Mouse (Mus musculus) embryonic facial prominence, embryonic 13.5 days (tissue): ENCODE measurements around the gene Jazf1. TPM values are rescaled to one million over a fixed set of nuclear protein-coding genes. Genes with fewer than 3 reads are reported as not detected.

Source experiments
- ATAC-seq: fragments of 200-750 bp; cut with Nextera tagmentation; 2 replicates; pipeline ENCODE4 v1.8.0; 2017; ENCODE audit warnings: low read depth; ENCODE audit not compliant: insufficient number of reproducible peaks, insufficient read depth, low FRiP score, low TSS enrichment
- H3K27ac ChIP-seq: fragments of 300-500 bp; sonication (generic); 2 replicates; pipeline ENCODE4 v1.5.1; 2015; ENCODE audit warnings: moderate library complexity, mild to moderate bottlenecking, inconsistent platforms
- H3K27me3 ChIP-seq: fragments of 300-500 bp; sonication (generic); 2 replicates; pipeline ENCODE4 v1.6.1; 2015; ENCODE audit warnings: mild to moderate bottlenecking, inconsistent platforms
- H3K36me3 ChIP-seq: fragments of 300-500 bp; sonication (generic); 2 replicates; pipeline ENCODE4 v1.6.1; 2015; ENCODE audit warnings: mild to moderate bottlenecking, inconsistent platforms
- H3K4me1 ChIP-seq: fragments of 300-500 bp; sonication (generic); 2 replicates; pipeline ENCODE4 v1.6.1; 2015; ENCODE audit warnings: inconsistent platforms
- H3K4me2 ChIP-seq: fragments of 300-500 bp; sonication (generic); 2 replicates; pipeline ENCODE4 v1.6.1; 2015; ENCODE audit warnings: moderate library complexity, mild to moderate bottlenecking, inconsistent platforms
- H3K4me3 ChIP-seq: fragments of 300-500 bp; sonication (generic); 2 replicates; pipeline ENCODE4 v1.5.1; 2015; ENCODE audit warnings: mild to moderate bottlenecking, inconsistent platforms
- H3K9ac ChIP-seq: fragments of 300-500 bp; sonication (generic); 2 replicates; pipeline ENCODE4 v1.6.1; 2015; ENCODE audit warnings: mild to moderate bottlenecking, inconsistent platforms
- H3K9me3 ChIP-seq: fragments of 300-500 bp; sonication (generic); 2 replicates; pipeline ENCODE4 v1.6.1; 2016; ENCODE audit warnings: inconsistent platforms
- WGBS: fragments of 180-500 bp; shearing (Covaris S2); methylation state at CpG from one replicate; pipeline ENCODE4 v1.1.7; 2015; ENCODE audit warnings: mixed read lengths; 5-methylcytosine and 5-hydroxymethylcytosine counted together
- polyA plus RNA-seq: library from polyadenylated mRNA; unstranded; fragments of >200 nt; fragmentation: Nextera tagmentation; extraction: Ambion mirVana; gene quantifications from 2 replicates; pipeline ENCODE4 v1.2.1, GENCODE M21; 2015

Gene Jazf1
- polyA plus RNA-seq, 1 experiment from 2014 or later: 11.3 TPM

DNA sequence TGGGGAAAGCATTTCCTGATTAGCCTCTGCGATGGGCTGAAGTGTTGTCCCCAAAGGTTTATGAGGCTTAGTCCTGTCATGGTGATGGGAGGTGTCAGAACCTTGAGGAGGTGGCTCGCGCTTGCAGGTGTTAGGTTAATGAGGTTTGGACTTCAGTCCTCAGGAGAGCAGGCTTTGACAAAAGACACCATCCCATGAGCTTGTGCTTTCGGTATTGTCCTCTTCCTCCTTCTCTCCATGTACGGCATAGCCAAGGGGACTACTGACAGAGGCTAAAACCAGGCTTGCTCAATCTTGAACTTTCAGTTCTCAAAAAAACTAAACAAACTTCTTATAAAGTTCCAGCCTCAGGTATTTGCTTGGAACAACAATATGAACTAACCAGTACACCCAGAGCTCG, 147.2 kb downstream of the Jazf1 start:
- Histone ChIP-seq H3K36me3 (no peaks in the 10 kb centered on the region), H3K9ac (no peak overlapping the region), H3K4me3 (no peak overlapping the region), H3K27me3 (peaks cover 3% of the 10 kb centered on the region; the same call in 1 of the 2 replicates), H3K27ac (no peak overlapping the region), H3K4me1 (peaks cover 32% of the 10 kb centered on the region), H3K9me3 (no peaks in the 10 kb centered on the region), H3K4me2 (no peak overlapping the region)
- ATAC-seq: no peak
- WGBS: 90% methylated on average over 6 of the region's 6 CpGs

DNA sequence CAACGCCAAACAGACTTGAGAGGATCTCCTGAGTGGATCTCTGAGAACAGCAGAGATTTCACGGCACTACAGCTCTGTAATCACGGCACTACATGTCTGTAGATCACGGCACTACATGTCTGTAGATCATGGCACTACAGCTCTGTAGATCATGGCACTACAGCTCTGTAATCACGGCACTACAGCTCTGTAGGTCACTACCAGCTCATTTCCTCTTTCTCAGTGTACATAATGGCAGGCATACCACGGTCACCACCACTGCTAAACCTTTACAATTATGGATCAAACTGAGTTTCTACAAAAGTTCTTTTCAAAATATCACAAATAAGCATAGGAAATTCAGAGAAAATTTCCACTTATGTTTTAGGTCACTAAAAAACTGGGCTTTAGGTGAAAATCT, 147.7 kb downstream of the Jazf1 start:
- no peak for ATAC-seq
- no peak overlapping the region for H3K4me2 ChIP-seq
- no peak overlapping the region for H3K9ac ChIP-seq
- 80% methylated on average over 6 of the region's 6 CpGs for WGBS
- peaks cover 28% of the 10 kb centered on the region for H3K4me1 ChIP-seq
- no peak overlapping the region for H3K27ac ChIP-seq
- peaks cover 3% of the 10 kb centered on the region; the same call in 1 of the 2 replicates for H3K27me3 ChIP-seq
- no peak overlapping the region for H3K4me3 ChIP-seq
- no peaks in the 10 kb centered on the region for H3K36me3 ChIP-seq
- H3K9me3 ChIP-seq: no peaks in the 10 kb centered on the region

DNA sequence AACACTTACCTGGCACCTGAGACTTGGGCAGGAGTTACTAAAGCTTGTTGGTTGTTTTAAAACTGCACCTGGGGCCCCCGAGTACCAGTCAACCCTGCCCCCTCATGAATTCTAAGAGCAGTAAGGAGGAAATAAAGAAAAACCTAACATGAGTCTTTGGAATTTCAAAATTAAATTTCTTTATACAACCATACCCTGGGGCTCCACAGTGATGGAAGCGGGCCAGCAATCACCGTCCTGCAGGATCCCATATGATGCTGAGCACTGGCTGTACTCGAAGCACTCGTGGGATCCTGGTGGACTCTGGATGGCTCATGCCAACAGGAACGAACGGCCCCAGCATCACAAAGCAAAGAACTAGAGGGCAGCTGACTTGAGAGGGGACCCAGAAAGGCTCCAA, 149.0 kb downstream of the Jazf1 start:
- Histone ChIP-seq H3K4me3 (no peak overlapping the region), H3K27ac (no peak overlapping the region), H3K36me3 (no peaks in the 10 kb centered on the region), H3K4me2 (peak overlapping the region; percentile 12; the same call in 1 of the 2 replicates), H3K9me3 (no peaks in the 10 kb centered on the region), H3K27me3 (peaks cover 3% of the 10 kb centered on the region; the same call in 1 of the 2 replicates), H3K4me1 (peaks cover 18% of the 10 kb centered on the region), H3K9ac (no peak overlapping the region)
- ATAC-seq: no peak
- 38% methylated on average over 7 of the region's 7 CpGs for WGBS

GRCm38 (mm10) chr6:52918980-52919379, 149.5 kb downstream of the Jazf1 start:
- Histone ChIP-seq H3K27me3 (peaks cover 3% of the 10 kb centered on the region; the same call in 1 of the 2 replicates), H3K27ac (no peak overlapping the region), H3K9me3 (no peaks in the 10 kb centered on the region), H3K4me3 (no peak overlapping the region), H3K4me2 (peak overlapping the region; percentile 12; the same call in 1 of the 2 replicates), H3K36me3 (no peaks in the 10 kb centered on the region), H3K4me1 (peaks cover 18% of the 10 kb centered on the region), H3K9ac (no peak overlapping the region)
- 2% methylated on average over 2 of the region's 2 CpGs for WGBS
- ATAC-seq: no peak

- 97% methylated on average over 4 of the region's 4 CpGs for WGBS
- Histone ChIP-seq H3K9ac (no peak overlapping the region), H3K36me3 (no peaks in the 10 kb centered on the region), H3K4me1 (peaks cover 25% of the 10 kb centered on the region), H3K4me2 (no peak overlapping the region), H3K27ac (no peak overlapping the region), H3K9me3 (no peaks in the 10 kb centered on the region), H3K4me3 (no peak overlapping the region), H3K27me3 (peaks cover 3% of the 10 kb centered on the region; the same call in 1 of the 2 replicates)
- ATAC-seq: no peak
Measured at GRCm38 (mm10) chr6:52917471-52917870, 151.0 kb downstream of the Jazf1 start.

- Histone ChIP-seq H3K9me3 (no peaks in the 10 kb centered on the region), H3K27ac (no peak overlapping the region), H3K4me3 (no peak overlapping the region), H3K4me2 (no peak overlapping the region), H3K4me1 (peaks cover 29% of the 10 kb centered on the region), H3K27me3 (peaks cover 3% of the 10 kb centered on the region; the same call in 1 of the 2 replicates), H3K9ac (no peak overlapping the region), H3K36me3 (no peaks in the 10 kb centered on the region)
- 77% methylated on average over 3 of the region's 3 CpGs for WGBS
- ATAC-seq: no peak
Measured at GRCm38 (mm10) chr6:52916836-52917376, 151.5 kb downstream of the Jazf1 start.

- H3K9ac ChIP-seq: no peak overlapping the region
Measured at GRCm38 (mm10) chr6:52914921-52915320, 153.5 kb downstream of the Jazf1 start.

GRCm38 (mm10) chr6:52912143-52912918, 156.1 kb downstream of the Jazf1 start:
- no peak for ATAC-seq
- no peak overlapping the region for H3K27ac ChIP-seq
- WGBS: 76% methylated on average over 5 of the region's 5 CpGs

More at GRCm38 (mm10) chr6:52914921-52915320, 153.5 kb downstream of the Jazf1 start:
- no peaks in the 10 kb centered on the region for H3K36me3 ChIP-seq
- ATAC-seq: no peak
- H3K4me2 ChIP-seq: no peak overlapping the region
- no peak overlapping the region for H3K4me3 ChIP-seq
- peaks cover 3% of the 10 kb centered on the region; the same call in 1 of the 2 replicates for H3K27me3 ChIP-seq
- H3K4me1 ChIP-seq: peaks cover 31% of the 10 kb centered on the region
- 80% methylated on average over 2 of the region's 2 CpGs for WGBS
- H3K27ac ChIP-seq: no peak overlapping the region
- no peaks in the 10 kb centered on the region for H3K9me3 ChIP-seq

DNA sequence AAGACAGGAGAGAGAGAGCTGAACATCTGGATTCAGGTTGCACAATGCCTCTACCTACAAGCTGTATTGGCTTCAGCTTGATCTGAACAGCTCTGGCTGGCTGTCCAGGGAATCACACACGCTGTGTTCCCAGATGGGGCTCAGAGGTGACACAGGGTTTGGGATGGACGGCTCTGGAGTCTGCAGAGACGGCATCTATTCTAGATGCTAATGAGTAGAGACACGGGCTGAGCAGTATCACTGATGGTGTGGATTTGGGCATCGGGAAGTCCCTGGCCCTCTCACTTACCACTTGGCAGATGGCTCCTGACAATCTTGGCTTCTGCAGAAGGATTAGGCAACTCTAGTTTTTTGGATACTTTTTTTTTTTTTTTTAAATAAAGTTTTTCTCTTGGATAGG, 161.6 kb downstream of the Jazf1 start:
- Histone ChIP-seq H3K9me3 (no peaks in the 10 kb centered on the region), H3K4me3 (no peak overlapping the region), H3K9ac (no peak overlapping the region), H3K27ac (no peak overlapping the region), H3K36me3 (no peaks in the 10 kb centered on the region), H3K27me3 (no peaks in the 10 kb centered on the region; the same call in 1 of the 2 replicates), H3K4me1 (0 out of 2 replicates have a peak, but pooled peaks cover 3% of the 10 kb centered on the region), H3K4me2 (no peak overlapping the region)
- ATAC-seq: no peak
- WGBS: 85% methylated on average over 5 of the region's 5 CpGs

More at GRCm38 (mm10) chr6:52912143-52912918, 156.1 kb downstream of the Jazf1 start:
- H3K27me3 ChIP-seq: peaks cover 3% of the 10 kb centered on the region; the same call in 1 of the 2 replicates
- no peaks in the 10 kb centered on the region for H3K36me3 ChIP-seq
- no peak overlapping the region for H3K4me3 ChIP-seq
- H3K9ac ChIP-seq: no peak overlapping the region
- H3K4me1 ChIP-seq: peaks cover 13% of the 10 kb centered on the region
- no peak overlapping the region for H3K4me2 ChIP-seq
- H3K9me3 ChIP-seq: no peaks in the 10 kb centered on the region

DNA sequence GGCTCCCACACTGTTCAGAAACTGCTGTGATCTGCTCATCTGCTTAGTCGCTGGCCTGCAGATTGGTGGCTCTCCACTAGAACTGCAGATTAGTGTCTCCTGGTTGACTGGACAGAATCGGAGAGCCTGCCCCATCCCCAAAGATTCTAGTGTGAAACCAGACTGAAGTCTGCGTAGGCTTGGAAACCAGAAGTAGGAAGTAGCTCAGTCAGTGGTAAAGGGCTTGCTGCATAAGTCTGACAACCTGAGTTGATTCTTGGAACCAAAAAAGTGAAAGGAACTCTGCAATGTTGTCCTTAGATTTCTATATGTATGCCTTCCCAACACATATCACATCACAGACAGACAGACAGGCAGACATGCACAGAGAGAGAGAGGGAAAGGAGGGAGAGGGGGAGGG, 163.3 kb downstream of the Jazf1 start:
- H3K4me3 ChIP-seq: no peak overlapping the region
- no peaks in the 10 kb centered on the region; the same call in 1 of the 2 replicates for H3K27me3 ChIP-seq
- 78% methylated on average over 3 of the region's 3 CpGs for WGBS
- ATAC-seq: no peak
- H3K9ac ChIP-seq: no peak overlapping the region
- H3K4me2 ChIP-seq: no peak overlapping the region
- H3K36me3 ChIP-seq: no peaks in the 10 kb centered on the region
- H3K9me3 ChIP-seq: no peaks in the 10 kb centered on the region
- 0 out of 2 replicates have a peak, but pooled peaks cover 2% of the 10 kb centered on the region for H3K4me1 ChIP-seq
- no peak overlapping the region for H3K27ac ChIP-seq

DNA sequence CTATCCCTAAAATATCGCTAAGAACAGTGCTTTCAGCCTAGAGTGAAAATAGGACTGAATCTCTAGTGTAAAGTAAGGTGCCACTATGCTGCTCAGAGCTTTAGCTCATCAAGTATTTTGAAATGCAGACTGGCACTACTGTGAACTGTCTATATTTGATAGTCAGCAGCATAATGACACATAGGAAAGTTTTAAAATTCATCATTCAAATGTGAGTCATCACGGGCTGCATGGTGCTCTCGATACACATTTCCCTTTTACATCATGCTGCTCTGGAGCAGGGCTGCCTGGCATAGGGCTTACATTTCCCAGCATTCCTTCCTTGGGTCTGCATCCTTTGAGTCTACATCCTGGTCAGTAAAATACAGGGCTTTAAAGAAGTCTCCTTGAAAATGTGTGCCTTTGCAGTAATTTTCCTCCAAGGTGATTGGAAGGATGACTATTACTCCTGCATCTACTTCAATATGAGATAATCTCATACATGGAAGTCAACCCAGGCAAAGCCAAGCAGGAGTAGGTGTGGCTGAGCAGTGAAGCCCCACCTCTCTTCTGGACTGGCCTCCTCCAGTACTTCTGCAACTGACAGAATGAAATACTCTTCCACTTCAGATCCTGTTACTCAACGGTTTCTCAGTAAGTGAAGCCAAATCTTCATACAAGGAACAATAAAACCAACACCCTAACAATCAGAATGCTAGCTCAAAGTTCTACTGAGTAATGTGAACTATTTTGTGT, 165.0 kb downstream of the Jazf1 start:
- WGBS: 84% methylated on average over 4 of the region's 4 CpGs
- Histone ChIP-seq H3K27ac (no peak overlapping the region), H3K4me2 (no peak overlapping the region), H3K9ac (no peak overlapping the region), H3K4me1 (0 out of 2 replicates have a peak, but pooled peaks cover 2% of the 10 kb centered on the region), H3K36me3 (no peaks in the 10 kb centered on the region), H3K27me3 (no peaks in the 10 kb centered on the region), H3K9me3 (no peaks in the 10 kb centered on the region), H3K4me3 (no peak overlapping the region)
- ATAC-seq: no peak
